Mouse (Mus musculus) liver, embryonic 14.5 days (tissue): ENCODE results near the gene Cntnap3.

Experiments
- CTCF ChIP-seq: IDR thresholded peaks from 2 replicates; pipeline ENCODE4 v1.5.1; 2016; ENCODE audit warnings: antibody characterized with exemption, low read depth, control low read depth
- EP300 ChIP-seq: IDR thresholded peaks from 2 replicates; pipeline ENCODE4 v1.6.1; 2016; ENCODE audit warnings: antibody characterized with exemption, low read depth

- TF ChIP-seq CTCF (no peak), EP300 (no peak)
Measured at GRCm38 (mm10) chr13:64692463-64692862, 211.3 kb downstream of the Cntnap3 start.
